Mouse (Mus musculus): ENCODE measurements around the gene Cracr2b. TPM values are rescaled to one million over a fixed set of nuclear protein-coding genes. Genes with fewer than 3 reads are reported as not detected.

The Cracr2b gene
- total and polyA plus RNA-seq, 3 experiments: 0.73 to 6.9 TPM; not detected in 1

- TF ChIP-seq POLR2A (IDR thresholded peaks at IDR 0.05; ENCODE audit: control insufficient read depth in 1 of 2, insufficient read depth in 1 of 2, low read depth in 1 of 2, low read length in 2 of 2, poor library complexity in 1 of 2): peak in 1 of 2 experiments; percentile 84; a peak in 3 of 4 replicates
- TF ChIP-seq KAT2A (conservative IDR thresholded peaks at IDR 0.05; ENCODE audit: low read depth, low read length): no peak; the same call in 1 of the 2 replicates
- TF ChIP-seq GABPA (IDR thresholded peaks at IDR 0.05; ENCODE audit: low read depth, low read length): no peak
- peak; percentile 22; the same call in 1 of the 2 replicates for TF ChIP-seq TCF12 (IDR thresholded peaks at IDR 0.05; ENCODE audit: low read depth, low read length)
- peak; percentile 67 for TF ChIP-seq MAX (IDR thresholded peaks at IDR 0.05; ENCODE audit: low read length)
- TF ChIP-seq MAZ (IDR thresholded peaks at IDR 0.05; ENCODE audit: low read depth, low read length): 0 out of 2 replicates have a peak, but pooled peaks have one; percentile 17
- 0 out of 6 replicates have a peak, but pooled peaks of 1 of the 3 experiments have one; percentile 17 for TF ChIP-seq CTCF (IDR thresholded peaks at IDR 0.05 in 2 of 3, conservative IDR thresholded peaks at IDR 0.05 in 1 of 3; ENCODE audit: control insufficient read depth in 1 of 3, insufficient read depth in 1 of 3, low read depth in 2 of 3, low read length in 3 of 3, poor library complexity in 1 of 3, severe bottlenecking in 1 of 3)
- peak; percentile 100 for TF ChIP-seq MXI1 (IDR thresholded peaks at IDR 0.05; ENCODE audit: low read depth, low read length)
- peak; percentile 98 for TF ChIP-seq SIN3A (IDR thresholded peaks at IDR 0.05; ENCODE audit: low read length)
- peak; percentile 15; the same call in 1 of the 2 replicates for TF ChIP-seq TBP (IDR thresholded peaks at IDR 0.05; ENCODE audit: low read depth, low read length)
- TF ChIP-seq NELFE (IDR thresholded peaks at IDR 0.05; ENCODE audit: low read depth, low read length): peak; percentile 82
- no peak for TF ChIP-seq EP300 (IDR thresholded peaks at IDR 0.05; ENCODE audit: low read depth in 1 of 2, low read length in 2 of 2)
- no peak for TF ChIP-seq SMC3 (IDR thresholded peaks at IDR 0.05; ENCODE audit: low read depth, low read length)
- TF ChIP-seq HCFC1 (IDR thresholded peaks at IDR 0.05; ENCODE audit: low read depth, low read length): peak; percentile 89
- peak; percentile 99 for TF ChIP-seq CHD1 (IDR thresholded peaks at IDR 0.05; ENCODE audit: low read depth, low read length)
- no peak for TF ChIP-seq TAL1 (IDR thresholded peaks at IDR 0.05; ENCODE audit: low read length)
- Histone ChIP-seq H3K27ac (ENCODE audit: control insufficient read depth, low read depth, low read length) (peak within 1 kb of the TSS; percentile 71), H3K4me1 (ENCODE audit: control insufficient read depth in 1 of 2, insufficient read depth in 2 of 2, low read length in 2 of 2) (peaks cover 3 to 22% of the 10 kb centered on the region in 2 experiments; a peak in 3 of 4 replicates)
Measured at GRCm38 (mm10) chr7:141475011-141475804, 14.3 kb downstream of the Cracr2b start, which contains the start of the genes Polr2l and Tspan4. Gene Polr2l (minus strand): TSS chr7:141475132. Gene Tspan4 (plus strand): TSS chr7:141475240.

GRCm38 (mm10) chr7:141475805-141476158 lies 14.9 kb downstream of the Cracr2b start:
- Histone ChIP-seq H3K36me3 (ENCODE audit: control insufficient read depth in 1 of 2, insufficient read depth in 2 of 2, low read length in 2 of 2) (peaks cover 0 to 16% of the 10 kb centered on the region in 2 experiments; a peak in 2 of 4 replicates), H3K9ac (ENCODE audit: control insufficient read depth, low read depth, low read length, poor library complexity, severe bottlenecking) (peak overlapping the region; percentile 98), H3K27ac (ENCODE audit: control insufficient read depth, low read depth, low read length) (peak overlapping the region; percentile 71), H3K4me3 (ENCODE audit: control insufficient read depth in 1 of 2, insufficient read depth in 1 of 2, low read depth in 2 of 2, low read length in 2 of 2) (peak overlapping the region; percentile 95), H3K79me2 (ENCODE audit: control insufficient read depth, insufficient read depth, low read length, poor library complexity) (peaks cover 51% of the 10 kb centered on the region), H3K27me3 (ENCODE audit: control insufficient read depth in 1 of 2, insufficient read depth in 2 of 2, low read length in 2 of 2) (no peaks in the 10 kb centered on the region), H3K9me3 (replicated peaks; ENCODE audit: insufficient read depth, low read length) (no peaks in the 10 kb centered on the region), H3K4me1 (ENCODE audit: control insufficient read depth in 1 of 2, insufficient read depth in 2 of 2, low read length in 2 of 2) (peaks cover 3 to 22% of the 10 kb centered on the region in 2 experiments; a peak in 3 of 4 replicates)
- DNase-seq (ENCODE audit: low read depth, low spot score): peak; percentile 60
- TF ChIP-seq EP300 (IDR thresholded peaks at IDR 0.05; ENCODE audit: low read depth in 1 of 2, low read length in 2 of 2): no peak
- TF ChIP-seq NELFE (IDR thresholded peaks at IDR 0.05; ENCODE audit: low read depth, low read length): no peak
- no peak for TF ChIP-seq MAX (IDR thresholded peaks at IDR 0.05; ENCODE audit: low read length)

More at GRCm38 (mm10) chr7:141475011-141475804, 14.3 kb downstream of the Cracr2b start, which contains the start of the genes Polr2l and Tspan4:
- H3K27me3 ChIP-seq (ENCODE audit: control insufficient read depth in 1 of 2, insufficient read depth in 2 of 2, low read length in 2 of 2): no peaks in the 10 kb centered on the region
- peaks cover 0 to 16% of the 10 kb centered on the region in 2 experiments; a peak in 2 of 4 replicates for H3K36me3 ChIP-seq (ENCODE audit: control insufficient read depth in 1 of 2, insufficient read depth in 2 of 2, low read length in 2 of 2)
- DNase-seq (ENCODE audit: low read depth, low spot score): peak; percentile 91
- no peaks in the 10 kb centered on the region for H3K9me3 ChIP-seq (replicated peaks; ENCODE audit: insufficient read depth, low read length)
- peak within 1 kb of the TSS; percentile 98 for H3K9ac ChIP-seq (ENCODE audit: control insufficient read depth, low read depth, low read length, poor library complexity, severe bottlenecking)
- H3K79me2 ChIP-seq (ENCODE audit: control insufficient read depth, insufficient read depth, low read length, poor library complexity): peaks cover 51% of the 10 kb centered on the region
- peak within 1 kb of the TSS; percentile 95 for H3K4me3 ChIP-seq (ENCODE audit: control insufficient read depth in 1 of 2, insufficient read depth in 1 of 2, low read depth in 2 of 2, low read length in 2 of 2)
